Mouse (Mus musculus): ENCODE measurements around the gene Amz2. TPM values are rescaled to one million over a fixed set of nuclear protein-coding genes. Genes with fewer than 3 reads are reported as not detected.

The Amz2 gene
- polyA plus RNA-seq, 1 experiment from 2014 or later, result 50.1 TPM

DNA sequence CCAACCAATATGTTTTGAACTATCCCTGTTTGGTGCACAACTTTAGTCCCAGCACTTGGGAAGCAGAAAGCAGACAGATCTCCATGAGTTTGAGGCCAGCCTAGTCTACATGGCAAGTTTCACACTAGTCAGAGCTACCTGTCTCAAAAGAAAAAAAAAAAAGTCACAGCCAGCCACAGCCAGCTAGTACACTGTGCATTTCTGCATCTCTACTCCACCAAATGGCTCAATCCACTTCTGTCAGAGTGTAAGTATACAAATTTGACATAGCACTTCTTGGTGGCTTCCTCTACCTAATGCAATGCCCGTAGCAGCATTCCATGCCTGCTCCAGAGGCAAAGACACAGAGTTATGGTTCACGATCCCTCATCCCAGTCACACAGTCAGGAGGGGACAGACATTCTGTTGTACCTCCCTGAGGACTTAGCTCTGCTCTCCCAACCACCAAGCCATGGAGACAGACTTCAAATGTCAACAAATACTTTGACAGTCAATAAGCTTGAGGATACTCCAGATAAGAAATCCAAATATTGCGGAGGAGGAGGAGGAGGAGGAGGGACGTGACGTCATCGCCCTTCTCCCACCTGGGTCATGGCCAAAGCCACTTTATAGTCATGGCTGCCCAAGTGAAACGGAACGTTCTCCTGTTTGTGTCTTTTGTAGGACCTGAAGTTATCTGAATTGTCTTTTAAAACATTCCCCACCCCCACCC, 8.9 kb upstream of the Amz2 start:
- no peaks in the 10 kb centered on the region for H3K9me3 ChIP-seq (ENCODE audit: control insufficient read depth, low read length)
- no peaks in the 10 kb centered on the region for H3K27me3 ChIP-seq (ENCODE audit: control insufficient read depth, insufficient read depth, low read length)
- 82% methylated on average over 8 of the region's 8 CpGs for WGBS
- no peak overlapping the region for H3K4me3 ChIP-seq (ENCODE audit: low read depth, low read length)
- no peak overlapping the region for H3K27ac ChIP-seq (replicated peaks; ENCODE audit: low read depth, low read length)
- no peak overlapping the region for H3K4me2 ChIP-seq (ENCODE audit: low read depth, severe bottlenecking)
- ATAC-seq (ENCODE audit: insufficient number of reproducible peaks, low FRiP score, low TSS enrichment, low read depth) (no peak), DNase-seq (ENCODE audit: low spot score) (no peak)
- no peaks in the 10 kb centered on the region for H3K36me3 ChIP-seq (ENCODE audit: control insufficient read depth, insufficient read depth, low read length)
- no peak overlapping the region for H3K9ac ChIP-seq (ENCODE audit: low read length)
- H3K4me1 ChIP-seq (ENCODE audit: control insufficient read depth, insufficient read depth, low read length), result no peaks in the 10 kb centered on the region

- no peak for ATAC-seq (ENCODE audit: insufficient number of reproducible peaks, low FRiP score, low TSS enrichment, low read depth)
- DNase-seq (ENCODE audit: low spot score), result no peak
- 88% methylated on average over 9 of the region's 9 CpGs for WGBS
Measured at GRCm38 (mm10) chr11:109417472-109418040, 8.2 kb upstream of the Amz2 start.

DNA sequence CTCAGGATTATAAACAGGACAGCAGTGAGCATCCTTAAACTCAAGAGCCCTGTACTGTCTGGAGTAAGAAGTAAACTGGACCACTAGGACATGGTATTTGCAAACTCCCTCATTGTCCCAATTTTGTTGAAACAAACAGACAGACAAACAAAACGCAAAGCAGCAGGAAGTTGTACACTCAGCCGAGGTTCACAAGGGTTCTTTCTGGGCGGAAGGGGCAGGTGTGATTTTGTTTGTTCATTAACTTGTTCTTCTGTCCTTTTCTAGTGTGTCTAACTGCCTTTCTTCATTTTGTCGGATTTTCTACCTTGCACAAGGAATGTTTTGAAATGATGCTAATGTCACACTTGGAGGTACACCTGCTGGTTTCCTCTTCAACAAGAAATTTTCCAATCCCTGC, 6.3 kb upstream of the Amz2 start:
- H3K9me3 ChIP-seq (ENCODE audit: control insufficient read depth, low read length), result no peaks in the 10 kb centered on the region
- DNase-seq (ENCODE audit: low spot score) (no peak), ATAC-seq (ENCODE audit: insufficient number of reproducible peaks, low FRiP score, low TSS enrichment, low read depth) (no peak)
- no peak overlapping the region for H3K4me2 ChIP-seq (ENCODE audit: low read depth, severe bottlenecking)
- no peaks in the 10 kb centered on the region for H3K4me1 ChIP-seq (ENCODE audit: control insufficient read depth, insufficient read depth, low read length)
- 66% methylated on average over 4 of the region's 4 CpGs for WGBS
- no peak overlapping the region for H3K9ac ChIP-seq (ENCODE audit: low read length)
- H3K36me3 ChIP-seq (ENCODE audit: control insufficient read depth, insufficient read depth, low read length), result no peaks in the 10 kb centered on the region
- no peak overlapping the region for H3K27ac ChIP-seq (replicated peaks; ENCODE audit: low read depth, low read length)
- no peaks in the 10 kb centered on the region for H3K27me3 ChIP-seq (ENCODE audit: control insufficient read depth, insufficient read depth, low read length)
- H3K4me3 ChIP-seq (ENCODE audit: low read depth, low read length), result no peak overlapping the region

More at GRCm38 (mm10) chr11:109417472-109418040, 8.2 kb upstream of the Amz2 start:
- Histone ChIP-seq H3K9ac (ENCODE audit: low read length) (no peak overlapping the region), H3K9me3 (ENCODE audit: control insufficient read depth, low read length) (no peaks in the 10 kb centered on the region), H3K36me3 (ENCODE audit: control insufficient read depth, insufficient read depth, low read length) (no peaks in the 10 kb centered on the region), H3K27me3 (ENCODE audit: control insufficient read depth, insufficient read depth, low read length) (no peaks in the 10 kb centered on the region), H3K4me2 (ENCODE audit: low read depth, severe bottlenecking) (no peak overlapping the region), H3K4me3 (ENCODE audit: low read depth, low read length) (no peak overlapping the region), H3K4me1 (ENCODE audit: control insufficient read depth, insufficient read depth, low read length) (no peaks in the 10 kb centered on the region), H3K27ac (replicated peaks; ENCODE audit: low read depth, low read length) (no peak overlapping the region)

DNA sequence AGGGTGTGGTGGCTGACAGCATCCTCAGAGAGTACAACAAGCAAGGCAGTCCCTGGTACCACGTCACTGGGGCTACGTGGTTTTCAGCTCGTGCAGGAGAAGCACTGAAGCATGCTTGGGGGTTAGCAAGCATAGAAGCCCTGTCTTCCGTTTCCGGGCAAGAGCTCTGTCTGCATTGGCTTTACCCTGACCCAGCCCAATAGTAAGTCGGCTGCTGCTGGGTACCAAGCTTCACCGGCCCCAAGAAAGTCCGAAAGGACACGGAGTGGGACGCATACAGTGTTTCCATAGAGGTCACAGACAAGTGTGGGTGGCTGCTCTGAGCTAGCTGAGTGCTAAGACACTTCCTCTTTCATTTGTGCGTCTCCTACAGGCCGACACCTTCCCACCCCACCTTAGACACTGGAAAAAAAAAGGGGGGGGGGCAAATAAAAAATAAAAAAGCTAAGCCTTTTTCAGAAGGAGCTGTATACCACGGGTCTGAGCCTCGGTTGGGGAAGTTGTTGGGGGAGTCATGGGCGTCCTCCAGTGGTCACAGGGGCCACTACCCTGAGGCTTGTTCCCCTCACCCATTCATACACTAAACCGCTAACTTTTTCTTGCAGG, 5.7 kb upstream of the Amz2 start:
- WGBS, result 55% methylated on average over 16 of the region's 16 CpGs
- H3K9ac ChIP-seq (ENCODE audit: low read length), result no peak overlapping the region
- no peak overlapping the region for H3K27ac ChIP-seq (replicated peaks; ENCODE audit: low read depth, low read length)
- H3K9me3 ChIP-seq (ENCODE audit: control insufficient read depth, low read length), result no peaks in the 10 kb centered on the region
- no peak overlapping the region for H3K4me2 ChIP-seq (ENCODE audit: low read depth, severe bottlenecking)
- no peaks in the 10 kb centered on the region for H3K36me3 ChIP-seq (ENCODE audit: control insufficient read depth, insufficient read depth, low read length)
- H3K4me3 ChIP-seq (ENCODE audit: low read depth, low read length), result no peak overlapping the region
- no peak for ATAC-seq (ENCODE audit: insufficient number of reproducible peaks, low FRiP score, low TSS enrichment, low read depth)
- DNase-seq (ENCODE audit: low spot score), result no peak
- H3K27me3 ChIP-seq (ENCODE audit: control insufficient read depth, insufficient read depth, low read length), result no peaks in the 10 kb centered on the region
- no peaks in the 10 kb centered on the region for H3K4me1 ChIP-seq (ENCODE audit: control insufficient read depth, insufficient read depth, low read length)

DNA sequence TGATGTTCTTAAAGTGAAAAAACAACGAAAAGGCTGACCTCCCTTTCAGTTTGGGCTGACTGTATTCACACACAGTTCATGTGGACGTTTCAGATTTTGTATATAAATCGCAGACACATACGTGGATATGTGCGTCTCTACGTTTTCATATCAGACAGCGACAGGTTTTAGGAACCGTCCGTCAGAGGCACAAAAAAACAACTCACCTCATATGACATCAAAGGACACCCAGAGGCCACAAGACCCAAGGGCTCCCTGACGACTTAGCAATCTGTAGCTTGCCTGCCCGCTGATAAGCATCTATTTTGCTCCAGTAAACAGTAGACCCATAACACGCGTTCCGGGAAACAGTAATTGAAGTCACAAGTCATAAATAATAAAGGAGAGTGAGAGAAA, 5.2 kb upstream of the Amz2 start:
- ATAC-seq (ENCODE audit: insufficient number of reproducible peaks, low FRiP score, low TSS enrichment, low read depth), result no peak
- H3K9ac ChIP-seq (ENCODE audit: low read length), result no peak overlapping the region
- no peaks in the 10 kb centered on the region for H3K4me1 ChIP-seq (ENCODE audit: control insufficient read depth, insufficient read depth, low read length)
- no peaks in the 10 kb centered on the region for H3K27me3 ChIP-seq (ENCODE audit: control insufficient read depth, insufficient read depth, low read length)
- no peaks in the 10 kb centered on the region for H3K9me3 ChIP-seq (ENCODE audit: control insufficient read depth, low read length)
- no peak for DNase-seq (ENCODE audit: low spot score)
- H3K36me3 ChIP-seq (ENCODE audit: control insufficient read depth, insufficient read depth, low read length), result no peaks in the 10 kb centered on the region
- H3K27ac ChIP-seq (replicated peaks; ENCODE audit: low read depth, low read length), result no peak overlapping the region
- 82% methylated on average over 14 of the region's 14 CpGs for WGBS
- no peak overlapping the region for H3K4me2 ChIP-seq (ENCODE audit: low read depth, severe bottlenecking)
- no peak overlapping the region for H3K4me3 ChIP-seq (ENCODE audit: low read depth, low read length)

- DNase-seq (ENCODE audit: low spot score) (no peak), ATAC-seq (ENCODE audit: insufficient number of reproducible peaks, low FRiP score, low TSS enrichment, low read depth) (no peak)
Measured at GRCm38 (mm10) chr11:109421205-109421604, 4.5 kb upstream of the Amz2 start.

DNA sequence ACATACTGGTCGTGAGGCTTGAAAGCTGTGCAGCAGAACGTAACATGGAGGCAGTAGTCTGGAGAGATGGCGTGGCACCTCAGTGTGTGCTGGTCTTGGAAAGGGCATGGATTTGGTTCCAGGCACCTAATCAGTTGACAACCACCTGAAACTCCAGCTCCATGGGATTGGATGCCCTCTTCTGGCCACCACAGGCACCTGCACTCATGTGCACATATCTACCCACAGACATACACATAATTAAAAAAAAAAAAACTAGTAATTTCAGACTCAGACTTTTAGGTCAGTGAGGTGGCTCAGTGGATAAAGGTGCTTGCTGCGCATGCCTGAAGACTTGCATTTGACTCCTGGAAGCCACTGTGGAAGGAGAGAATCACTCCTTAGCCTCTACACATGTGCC, 3.5 kb upstream of the Amz2 start:
- DNase-seq (ENCODE audit: low spot score) (no peak), ATAC-seq (ENCODE audit: insufficient number of reproducible peaks, low FRiP score, low TSS enrichment, low read depth) (no peak)
- Histone ChIP-seq H3K4me3 (ENCODE audit: low read depth, low read length) (no peak overlapping the region), H3K36me3 (ENCODE audit: control insufficient read depth, insufficient read depth, low read length) (no peaks in the 10 kb centered on the region), H3K9me3 (ENCODE audit: control insufficient read depth, low read length) (no peaks in the 10 kb centered on the region), H3K27me3 (ENCODE audit: control insufficient read depth, insufficient read depth, low read length) (no peaks in the 10 kb centered on the region), H3K27ac (replicated peaks; ENCODE audit: low read depth, low read length) (no peak overlapping the region), H3K4me1 (ENCODE audit: control insufficient read depth, insufficient read depth, low read length) (no peaks in the 10 kb centered on the region), H3K9ac (ENCODE audit: low read length) (no peak overlapping the region), H3K4me2 (ENCODE audit: low read depth, severe bottlenecking) (no peak overlapping the region)
- WGBS, result 96% methylated on average over 4 of the region's 4 CpGs

More at GRCm38 (mm10) chr11:109421205-109421604, 4.5 kb upstream of the Amz2 start:
- no peak overlapping the region for H3K4me2 ChIP-seq (ENCODE audit: low read depth, severe bottlenecking)
- 80% methylated on average over 5 of the region's 5 CpGs for WGBS
- H3K9me3 ChIP-seq (ENCODE audit: control insufficient read depth, low read length), result no peaks in the 10 kb centered on the region
- H3K4me3 ChIP-seq (ENCODE audit: low read depth, low read length), result no peak overlapping the region
- H3K27ac ChIP-seq (replicated peaks; ENCODE audit: low read depth, low read length), result no peak overlapping the region
- H3K9ac ChIP-seq (ENCODE audit: low read length), result no peak overlapping the region
- H3K27me3 ChIP-seq (ENCODE audit: control insufficient read depth, insufficient read depth, low read length), result no peaks in the 10 kb centered on the region
- H3K36me3 ChIP-seq (ENCODE audit: control insufficient read depth, insufficient read depth, low read length), result no peaks in the 10 kb centered on the region
- H3K4me1 ChIP-seq (ENCODE audit: control insufficient read depth, insufficient read depth, low read length), result no peaks in the 10 kb centered on the region

GRCm38 (mm10) chr11:109423294-109423693, 2.5 kb upstream of the Amz2 start:
- no peak for DNase-seq (ENCODE audit: low spot score)
- WGBS, result 69% methylated on average over 1 of the region's 1 CpGs

More at GRCm38 (mm10) chr11:109423294-109423693, 2.5 kb upstream of the Amz2 start:
- Histone ChIP-seq H3K4me1 (ENCODE audit: control insufficient read depth, insufficient read depth, low read length) (no peaks in the 10 kb centered on the region), H3K4me2 (ENCODE audit: low read depth, severe bottlenecking) (no peak overlapping the region), H3K27me3 (ENCODE audit: control insufficient read depth, insufficient read depth, low read length) (no peaks in the 10 kb centered on the region), H3K9me3 (ENCODE audit: control insufficient read depth, low read length) (no peaks in the 10 kb centered on the region), H3K9ac (ENCODE audit: low read length) (no peak overlapping the region), H3K4me3 (ENCODE audit: low read depth, low read length) (no peak overlapping the region), H3K36me3 (ENCODE audit: control insufficient read depth, insufficient read depth, low read length) (no peaks in the 10 kb centered on the region), H3K27ac (replicated peaks; ENCODE audit: low read depth, low read length) (no peak overlapping the region)
- ATAC-seq (ENCODE audit: insufficient number of reproducible peaks, low FRiP score, low TSS enrichment, low read depth), result no peak
